Mouse (Mus musculus) kidney, postnatal 4 days (tissue): ENCODE data around the gene Spint3.
"Not testable (repeated sequence)": the region's sequence is repeated elsewhere in the genome, so short reads cannot be mapped to it uniquely, and the experiment has no call there.

Experiments
- DNase-seq, 2 experiments: peaks; one replicate each; pipeline ENCODE4 v3.0.0; 2021; ENCODE audit warnings: mixed read lengths in 2 of 2

Spint3 gene

GRCm38 (mm10) chr2:164573359-164573758 lies at the start of gene Spint3:
Spint3 (minus strand) TSS chr2:164573459.
- not testable (repeated sequence) for DNase-seq

GRCm38 (mm10) chr2:164621775-164622174 lies 48.5 kb upstream of the Spint3 start:
- no peak for DNase-seq

- no peak for DNase-seq
Measured at GRCm38 (mm10) chr2:164619050-164619449, 45.8 kb upstream of the Spint3 start.

- DNase-seq: no peak
Measured at GRCm38 (mm10) chr2:164615386-164615785, 42.1 kb upstream of the Spint3 start.

- peak; percentile 65 to 71 for DNase-seq
Measured at GRCm38 (mm10) chr2:164613471-164613870, 40.2 kb upstream of the Spint3 start, which contains the start of the genes Wfdc6b and Wfdc8. Wfdc6b (plus strand) TSS chr2:164613522. Wfdc8 (minus strand) TSS chr2:164613626.

GRCm38 (mm10) chr2:164608781-164609180 lies 35.5 kb upstream of the Spint3 start:
- peak; percentile 18 to 44 for DNase-seq

- no peak for DNase-seq
Measured at GRCm38 (mm10) chr2:164604411-164604810, 31.2 kb upstream of the Spint3 start.

GRCm38 (mm10) chr2:164603482-164603881 lies 30.2 kb upstream of the Spint3 start:
- no peak for DNase-seq

GRCm38 (mm10) chr2:164600179-164600578 lies 26.9 kb upstream of the Spint3 start:
- DNase-seq: no peak

GRCm38 (mm10) chr2:164593494-164593893 lies 20.2 kb upstream of the Spint3 start, which contains the start of gene Eppin:
Eppin (minus strand) TSS chr2:164593594.
- DNase-seq: no peak

- DNase-seq: peak; percentile 29 to 44
Measured at GRCm38 (mm10) chr2:164592014-164592413, 18.8 kb upstream of the Spint3 start.

- peak; percentile 32 to 39 for DNase-seq
Measured at GRCm38 (mm10) chr2:164585025-164585725, 11.9 kb upstream of the Spint3 start, which contains the start of gene Wfdc6a. Wfdc6a (minus strand) TSS chr2:164585447.

GRCm38 (mm10) chr2:164567460-164567859 lies 5.8 kb downstream of the Spint3 start:
- DNase-seq: no peak

GRCm38 (mm10) chr2:164566997-164567396 lies 6.3 kb downstream of the Spint3 start:
- DNase-seq: no peak

GRCm38 (mm10) chr2:164564346-164564745 lies 8.9 kb downstream of the Spint3 start:
- no peak for DNase-seq

GRCm38 (mm10) chr2:164563339-164564038 lies 9.8 kb downstream of the Spint3 start:
- DNase-seq: peak; percentile 65 to 80

GRCm38 (mm10) chr2:164562391-164563188 lies 10.7 kb downstream of the Spint3 start, which contains the start of gene Wfdc2:
Wfdc2 (plus strand) TSS chr2:164562413.
- peak; percentile 56 to 74 for DNase-seq

- no peak for DNase-seq
Measured at GRCm38 (mm10) chr2:164560106-164560505, 13.2 kb downstream of the Spint3 start.

GRCm38 (mm10) chr2:164558991-164559645 lies 14.1 kb downstream of the Spint3 start:
- DNase-seq: no peak

GRCm38 (mm10) chr2:164558426-164558825 lies 14.8 kb downstream of the Spint3 start:
- DNase-seq: no peak

- DNase-seq: no peak
Measured at GRCm38 (mm10) chr2:164551502-164551901, 21.8 kb downstream of the Spint3 start.

- no peak for DNase-seq
Measured at GRCm38 (mm10) chr2:164550895-164551269, 22.4 kb downstream of the Spint3 start.
